Mouse (Mus musculus): Measurements from ENCODE around the gene Prh1.
"Not testable (repeated sequence)": the region's sequence is repeated elsewhere in the genome, so short reads cannot be mapped to it uniquely, and the experiment has no call there.

Gene Prh1

GRCm38 (mm10) chr6:132569509-132569908 lies at the start of gene Prh1:
Prh1 (plus strand) TSS chr6:132569809.
- not testable (repeated sequence) for DNase-seq

GRCm38 (mm10) chr6:132595613-132596012 lies 26.0 kb downstream of the Prh1 start, which contains the start of gene Prp2:
Prp2 (plus strand) TSS chr6:132595913.
- DNase-seq = not testable (repeated sequence)
